Mouse (Mus musculus): ENCODE results near the gene Fam19a4. TPM values are rescaled to one million over a fixed set of nuclear protein-coding genes. Genes with fewer than 3 reads are reported as not detected.

Fam19a4 gene
- polyA plus RNA-seq (2017; shearing (Covaris generic)), result not detected

DNA sequence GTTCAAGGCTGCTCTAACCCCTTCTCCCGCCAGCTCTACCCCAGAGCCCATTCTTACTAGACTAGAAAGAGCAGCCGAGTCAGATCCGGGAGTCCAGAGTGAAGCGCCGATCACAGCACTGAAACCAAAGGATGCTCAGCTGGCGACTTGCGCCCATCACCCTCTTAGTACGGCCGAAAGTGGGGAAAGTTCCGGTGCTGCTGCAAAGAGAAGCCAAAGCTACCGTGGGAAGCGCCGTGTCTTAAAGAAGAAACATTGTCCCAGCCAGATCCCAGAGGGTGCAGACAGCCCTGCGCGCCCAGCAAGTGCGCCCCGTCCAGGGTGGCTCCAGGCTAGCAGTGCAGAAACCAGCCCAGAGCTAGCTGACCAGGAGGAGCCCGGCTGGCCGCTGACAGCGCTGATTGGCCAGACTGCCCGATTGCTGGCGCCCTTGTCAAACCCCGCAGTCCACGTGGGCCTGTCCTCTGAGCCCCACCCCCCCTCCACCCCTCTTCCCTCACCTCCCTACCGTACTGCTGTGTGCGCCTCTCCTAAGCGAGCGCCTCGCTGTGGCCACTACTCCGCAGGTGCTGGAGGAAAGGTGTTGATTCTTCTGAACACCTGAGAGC is at the start of gene Fam19a4:
Gene Fam19a4 (minus strand): TSS at position 340 of the 608 bp plus-strand sequence.

Other genes starting within 250 kb of the Fam19a4 start
- 14.0 TPM for gene Eogt, start 88.8 kb upstream of the Fam19a4 start, polyA plus RNA-seq (2017; shearing (Covaris generic))
- 40.1 TPM for gene Tmf1, start 118.7 kb upstream of the Fam19a4 start, polyA plus RNA-seq (2017; shearing (Covaris generic))
- gene Uba3, start 145.2 kb upstream of the Fam19a4 start, polyA plus RNA-seq (2017; shearing (Covaris generic)), result 26.9 TPM
- 206 TPM for gene Arl6ip5, start 150.3 kb upstream of the Fam19a4 start, polyA plus RNA-seq (2017; shearing (Covaris generic))
- not detected for gene Lmod3, start 192.3 kb upstream of the Fam19a4 start, polyA plus RNA-seq (2017; shearing (Covaris generic))